Mouse (Mus musculus) lung, embryonic 14.5 days (tissue): ENCODE data around the gene Mmp13. TPM values are rescaled to one million over a fixed set of nuclear protein-coding genes. Genes with fewer than 3 reads are reported as not detected.
"Not testable (repeated sequence)": the region's sequence is repeated elsewhere in the genome, so short reads cannot be mapped to it uniquely, and the experiment has no call there.

Source experiments
- ATAC-seq: fragments of 200-750 bp; cut with Nextera tagmentation; 2 replicates; pipeline ENCODE4 v1.8.0; 2017; ENCODE audit warnings: mild to moderate bottlenecking, moderate TSS enrichment, moderate library complexity; ENCODE audit not compliant: insufficient read depth
- DNase-seq: peaks from one replicate; pipeline ENCODE4 v3.0.0-alpha.2; 2015
- H3K27ac ChIP-seq: fragments of 300-500 bp; sonication (generic); 2 replicates; pipeline ENCODE4 v1.5.1; 2014; ENCODE audit warnings: low read depth, mild to moderate bottlenecking, moderate library complexity
- H3K27me3 ChIP-seq: fragments of 300-500 bp; sonication (generic); 2 replicates; pipeline ENCODE4 v1.6.1; 2014; ENCODE audit warnings: low read length, control low read depth; ENCODE audit not compliant: insufficient read depth
- H3K36me3 ChIP-seq: fragments of 300-500 bp; sonication (generic); 2 replicates; pipeline ENCODE4 v1.6.1; 2014; ENCODE audit warnings: control low read depth; ENCODE audit not compliant: insufficient read depth
- H3K4me1 ChIP-seq: fragments of 300-500 bp; sonication (generic); 2 replicates; pipeline ENCODE4 v1.6.1; 2014; ENCODE audit warnings: antibody characterized with exemption, control low read depth; ENCODE audit not compliant: insufficient read depth
- H3K4me2 ChIP-seq: fragments of 300-500 bp; sonication (generic); 2 replicates; pipeline ENCODE4 v1.6.1; 2014; ENCODE audit warnings: mild to moderate bottlenecking
- H3K4me3 ChIP-seq: fragments of 300-500 bp; sonication (generic); 2 replicates; pipeline ENCODE4 v1.5.1; 2014; ENCODE audit warnings: low read depth, low read length
- H3K9ac ChIP-seq: fragments of 300-500 bp; sonication (generic); 2 replicates; pipeline ENCODE4 v1.6.1; 2014
- H3K9me3 ChIP-seq: fragments of 300-500 bp; sonication (generic); 2 replicates; pipeline ENCODE4 v1.6.1; 2016; ENCODE audit warnings: low read depth, low read length, control low read depth
- CTCF ChIP-seq: IDR thresholded peaks from 2 replicates; pipeline ENCODE4 v1.5.1; 2016; ENCODE audit warnings: antibody characterized with exemption, low read depth
- WGBS: fragments of 180-500 bp; shearing (Covaris S2); extraction: QIAGEN DNeasy Blood & Tissue Kit; methylation state at CpG from one replicate; pipeline ENCODE4 v1.1.7; 2014; 5-methylcytosine and 5-hydroxymethylcytosine counted together
- polyA plus RNA-seq: library from polyadenylated mRNA; unstranded; fragments of >200 nt; fragmentation: Nextera tagmentation; extraction: Ambion mirVana; gene quantifications from 2 replicates; pipeline ENCODE4 v1.2.1, GENCODE M21; 2014

Mmp13 gene
- not detected in 2 replicates for polyA plus RNA-seq

GRCm38 (mm10) chr9:7272214-7272613 is at the start of gene Mmp13:
Gene Mmp13, plus strand, starts transcription at chr9:7272514.
- no peak for TF ChIP-seq CTCF
- Histone ChIP-seq H3K4me2 (no peak within 1 kb of the TSS), H3K4me1 (no peaks in the 10 kb centered on the region), H3K9me3 (no peaks in the 10 kb centered on the region), H3K36me3 (no peaks in the 10 kb centered on the region), H3K27me3 (no peaks in the 10 kb centered on the region), H3K27ac (no peak within 1 kb of the TSS), H3K9ac (no peak within 1 kb of the TSS), H3K4me3 (no peak within 1 kb of the TSS)
- DNase-seq (no peak), ATAC-seq (no peak)
- WGBS: 88% methylated on average over 1 of the region's 1 CpGs

DNA sequence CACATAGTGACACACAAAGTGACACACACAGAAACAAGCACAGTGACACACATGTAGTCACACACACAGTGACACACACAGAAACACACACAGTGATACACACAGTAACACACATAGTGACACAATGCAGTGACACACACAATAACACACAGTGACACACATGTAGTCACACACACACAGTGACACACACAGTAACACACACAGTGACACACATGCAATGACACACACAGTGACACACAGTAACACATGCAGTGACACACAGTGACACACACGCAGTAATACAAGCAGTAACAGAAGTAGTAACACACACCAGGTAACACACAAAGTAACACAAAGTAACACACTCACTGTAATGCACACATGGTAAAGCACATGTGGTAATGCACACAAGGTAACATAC is 33.7 kb upstream of the Mmp13 start:
- Histone ChIP-seq H3K36me3 (no peaks in the 10 kb centered on the region), H3K4me3 (no peak overlapping the region), H3K9ac (no peak overlapping the region), H3K27me3 (no peaks in the 10 kb centered on the region), H3K4me1 (no peaks in the 10 kb centered on the region), H3K4me2 (no peak overlapping the region), H3K9me3 (no peaks in the 10 kb centered on the region), H3K27ac (no peak overlapping the region)
- TF ChIP-seq CTCF: no peak
- ATAC-seq (no peak), DNase-seq (no peak)
- WGBS: 96% methylated on average over 1 of the region's 1 CpGs

- Histone ChIP-seq H3K4me1 (no peaks in the 10 kb centered on the region), H3K4me3 (no peak overlapping the region), H3K36me3 (no peaks in the 10 kb centered on the region), H3K27ac (no peak overlapping the region), H3K4me2 (no peak overlapping the region), H3K9ac (no peak overlapping the region), H3K9me3 (no peaks in the 10 kb centered on the region), H3K27me3 (no peaks in the 10 kb centered on the region)
- ATAC-seq (no peak), DNase-seq (no peak)
- WGBS: 84% methylated on average over 2 of the region's 2 CpGs
- no peak for TF ChIP-seq CTCF
Observed at GRCm38 (mm10) chr9:7239967-7240366, 32.3 kb upstream of the Mmp13 start.

DNA sequence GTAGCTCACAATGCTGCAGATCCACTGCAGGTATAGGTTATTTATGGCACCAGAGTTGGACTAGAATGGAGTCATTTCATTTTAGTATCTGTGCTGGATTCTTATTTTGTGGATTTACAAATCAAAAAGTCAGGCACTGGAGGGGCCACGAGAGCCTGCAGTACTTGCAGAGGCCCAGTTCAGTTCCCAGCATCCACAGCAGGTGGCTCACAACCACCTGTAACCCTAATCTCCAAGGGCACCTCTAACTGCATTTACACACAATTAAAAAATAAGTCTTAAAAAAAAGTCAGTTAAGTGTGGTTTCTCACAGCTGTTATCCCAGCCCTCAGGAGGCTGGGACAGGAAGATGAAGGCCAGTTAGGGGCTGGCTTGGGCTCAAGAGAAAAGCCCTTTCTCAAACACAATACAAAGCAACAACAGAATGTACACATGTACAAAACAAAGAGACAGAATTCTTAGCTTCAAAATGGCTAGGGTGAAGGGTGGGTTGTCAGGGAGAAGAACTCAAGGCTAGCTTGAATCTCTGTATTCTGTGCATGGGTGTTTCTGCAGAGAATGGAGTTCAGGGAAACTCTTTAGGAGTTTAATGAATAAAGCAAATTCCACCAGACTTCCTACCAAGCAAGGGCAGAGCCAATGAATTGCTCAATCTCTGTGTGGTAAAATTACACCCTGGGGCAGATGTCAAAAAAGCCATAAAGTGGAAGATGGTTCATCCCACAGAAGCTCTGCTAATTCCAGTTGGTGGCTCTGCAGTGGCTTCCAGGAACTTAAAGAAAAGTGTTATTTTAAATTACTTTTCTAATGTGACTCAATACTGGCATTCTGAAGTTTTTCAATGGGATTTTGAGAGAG is 19.3 kb upstream of the Mmp13 start:
- Histone ChIP-seq H3K9ac (no peak overlapping the region), H3K4me2 (no peak overlapping the region), H3K4me3 (no peak overlapping the region), H3K9me3 (no peaks in the 10 kb centered on the region), H3K27me3 (no peaks in the 10 kb centered on the region), H3K36me3 (no peaks in the 10 kb centered on the region), H3K4me1 (no peaks in the 10 kb centered on the region), H3K27ac (no peak overlapping the region)
- WGBS: 68% methylated on average over 1 of the region's 1 CpGs
- no peak for DNase-seq
- TF ChIP-seq CTCF: no peak
- ATAC-seq: no peak

DNA sequence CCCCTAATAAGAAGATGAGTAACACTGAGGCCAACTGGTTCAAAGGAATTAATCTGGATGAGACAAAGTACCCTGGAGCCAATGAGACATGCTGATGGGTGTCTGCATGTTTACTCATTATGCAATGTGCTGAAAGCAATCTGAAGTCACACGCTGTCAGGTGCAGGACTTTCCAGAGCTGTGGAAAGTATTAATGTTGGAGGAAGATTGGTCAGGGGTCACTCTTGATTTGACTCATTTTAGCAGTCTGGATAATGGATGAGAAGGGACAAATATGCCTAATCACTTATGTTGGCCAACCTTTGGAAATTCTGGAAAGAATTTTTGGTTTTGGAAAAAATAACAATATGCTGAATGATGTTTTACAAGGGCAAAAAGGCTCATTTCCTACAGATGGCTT is 10.6 kb upstream of the Mmp13 start:
- ATAC-seq: no peak
- Histone ChIP-seq H3K27me3 (no peaks in the 10 kb centered on the region), H3K4me2 (no peak overlapping the region), H3K27ac (no peak overlapping the region), H3K4me3 (no peak overlapping the region), H3K9me3 (no peaks in the 10 kb centered on the region), H3K36me3 (no peaks in the 10 kb centered on the region), H3K4me1 (no peaks in the 10 kb centered on the region), H3K9ac (no peak overlapping the region)
- WGBS: 81% methylated on average over 1 of the region's 1 CpGs
- TF ChIP-seq CTCF: no peak
- no peak for DNase-seq

GRCm38 (mm10) chr9:7270071-7270470 is 2.2 kb upstream of the Mmp13 start:
- no peak for TF ChIP-seq CTCF
- Histone ChIP-seq H3K9me3 (no peaks in the 10 kb centered on the region), H3K27ac (no peak overlapping the region), H3K4me2 (no peak overlapping the region), H3K36me3 (no peaks in the 10 kb centered on the region), H3K9ac (no peak overlapping the region), H3K4me3 (no peak overlapping the region), H3K4me1 (no peaks in the 10 kb centered on the region), H3K27me3 (no peaks in the 10 kb centered on the region)
- WGBS: 7% methylated on average over 3 of the region's 3 CpGs
- DNase-seq (peak; percentile 79), ATAC-seq (peak; percentile 94)

DNA sequence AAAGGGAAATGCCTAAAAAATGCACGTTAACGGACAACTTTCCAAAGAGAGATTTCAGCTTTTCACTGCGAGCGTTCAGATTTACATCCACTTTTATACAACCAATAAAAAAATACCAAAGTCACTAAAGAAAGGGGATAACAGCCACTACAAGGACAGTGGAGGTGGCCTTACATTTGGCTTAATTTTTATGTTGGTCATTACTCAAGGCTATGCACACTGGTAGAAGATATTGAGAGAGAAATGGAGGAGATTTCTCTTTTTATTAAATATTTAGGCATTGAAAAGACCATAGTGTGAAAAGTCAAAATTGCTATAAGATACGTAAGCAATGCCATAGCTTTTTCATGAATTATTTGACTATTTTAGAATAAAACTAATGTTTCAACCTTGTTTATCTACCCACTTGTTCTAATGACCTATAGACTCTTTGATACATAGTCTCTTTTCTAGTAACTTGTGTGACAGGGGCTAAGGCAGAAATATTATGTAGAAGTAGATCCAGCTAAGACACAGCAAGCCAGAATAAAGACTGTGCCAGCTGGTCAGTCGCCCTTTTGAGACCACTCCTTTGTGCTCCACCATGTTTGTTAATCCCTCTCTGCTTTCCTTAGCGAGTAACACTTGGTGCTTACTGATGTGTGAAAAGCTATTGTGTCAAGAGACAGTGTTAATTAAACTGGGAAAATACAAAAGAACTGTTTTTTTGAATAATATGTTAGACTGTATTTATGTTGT is 10.4 kb downstream of the Mmp13 start:
- Histone ChIP-seq H3K4me2 (no peak overlapping the region), H3K9me3 (no peaks in the 10 kb centered on the region), H3K4me3 (no peak overlapping the region), H3K9ac (no peak overlapping the region), H3K4me1 (no peaks in the 10 kb centered on the region), H3K36me3 (no peaks in the 10 kb centered on the region), H3K27ac (no peak overlapping the region), H3K27me3 (no peaks in the 10 kb centered on the region)
- no peak for DNase-seq
- TF ChIP-seq CTCF: no peak
- no peak for ATAC-seq
- 81% methylated on average over 7 of the region's 7 CpGs for WGBS

DNA sequence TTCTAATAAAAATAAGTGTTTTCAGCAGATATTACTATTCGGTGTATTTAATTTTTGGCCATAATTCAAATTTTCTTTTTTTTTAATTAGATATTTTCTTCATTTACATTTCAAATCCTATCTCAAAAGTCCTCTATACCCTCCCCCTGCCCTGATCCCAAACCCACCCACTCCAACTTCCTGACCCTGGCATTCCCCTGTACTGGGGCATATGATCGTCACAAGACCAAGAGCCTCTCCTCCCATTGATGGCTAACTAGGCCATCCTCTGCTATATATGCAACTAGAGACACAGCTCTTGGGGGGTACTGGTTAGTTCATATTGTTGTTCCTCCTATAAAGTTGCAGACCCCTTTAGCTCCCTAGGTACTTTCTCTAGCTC is 11.0 kb downstream of the Mmp13 start:
- not testable (repeated sequence) for DNase-seq, H3K9ac ChIP-seq, H3K4me3 ChIP-seq, H3K9me3 ChIP-seq, H3K27ac ChIP-seq, H3K36me3 ChIP-seq, H3K27me3 ChIP-seq, H3K4me1 ChIP-seq, ATAC-seq, H3K4me2 ChIP-seq
- WGBS: 87% methylated on average over 2 of the region's 2 CpGs
